Mouse (Mus musculus) megakaryocyte, adult 5-6 weeks (primary cell): ENCODE data around the gene Akr1c14. TPM values are rescaled to one million over a fixed set of nuclear protein-coding genes. Genes with fewer than 3 reads are reported as not detected.
"Not testable (repeated sequence)": the region's sequence is repeated elsewhere in the genome, so short reads cannot be mapped to it uniquely, and the experiment has no call there.

Experiments used
- ATAC-seq: 2 replicates; pipeline ENCODE4 v1.8.0; 2016; ENCODE audit warnings: mild to moderate bottlenecking, inconsistent platforms; ENCODE audit not compliant: poor library complexity, severe bottlenecking
- total RNA-seq, 2 experiments: library from RNA; stranded (forward) in 1 of 2; stranded (reverse) in 1 of 2; fragments of 153-499, 151-499 nt in 1 of 2; fragments of 221-1000, 200-1000 nt in 1 of 2; gene quantifications; 2 replicates each; pipeline versions ENCODE4 v1.2.3 to v1.2.4; 2015 to 2017

The Akr1c14 gene
- total RNA-seq, 2 experiments from 2014 or later, result not detected

DNA sequence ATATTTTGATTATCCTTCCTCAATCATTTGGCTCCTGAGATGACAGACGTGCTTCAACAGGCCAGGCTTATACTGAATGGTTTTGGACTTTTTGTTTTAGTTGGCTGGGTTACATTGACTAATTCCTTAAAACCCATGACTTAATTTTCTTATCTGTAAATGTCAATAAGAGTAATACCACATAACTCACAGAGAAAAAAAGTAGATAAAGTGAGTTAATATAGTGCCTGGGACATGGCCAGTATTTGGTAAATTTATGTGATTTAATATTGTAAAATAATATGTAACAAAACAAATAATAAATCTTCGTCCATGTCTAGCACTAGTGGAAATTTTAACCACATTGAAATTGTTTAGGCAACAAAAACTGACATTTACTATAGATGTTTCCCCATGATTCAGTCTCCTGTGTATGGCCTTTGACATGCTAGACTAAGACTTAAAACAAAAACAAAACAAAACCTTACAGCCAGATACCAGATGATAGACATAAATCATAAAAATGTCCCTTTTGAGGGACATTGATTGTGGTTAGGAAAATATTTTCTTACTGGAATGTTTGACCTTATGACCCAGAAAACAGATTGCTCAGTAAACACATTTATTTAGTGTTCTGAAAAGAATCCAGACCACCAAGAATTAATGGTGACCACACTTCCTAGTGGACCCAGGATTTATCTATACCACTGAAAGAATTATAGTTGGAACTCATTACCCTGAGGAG, 70.5 kb downstream of the Akr1c14 start:
- no peak for ATAC-seq

DNA sequence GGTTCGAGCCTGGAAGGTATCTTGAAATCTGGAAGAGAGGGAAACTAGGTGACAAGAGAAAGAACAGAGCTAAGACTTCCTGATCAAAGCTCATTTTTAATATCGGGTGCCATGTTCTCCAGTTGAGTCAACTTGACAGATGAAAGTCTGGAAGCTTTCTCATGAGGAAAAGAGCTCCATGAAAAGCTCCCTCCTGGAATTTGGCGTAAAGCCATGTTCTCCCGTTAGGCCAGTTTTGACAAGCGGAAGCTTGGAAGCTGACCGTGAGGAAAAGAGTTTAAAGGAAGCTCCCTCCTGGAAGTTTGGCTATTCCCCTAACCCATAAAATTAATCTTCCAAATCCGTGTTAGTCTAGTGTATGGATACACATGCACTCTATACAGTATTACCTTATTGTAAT, 74.3 kb downstream of the Akr1c14 start:
- no peak for ATAC-seq

DNA sequence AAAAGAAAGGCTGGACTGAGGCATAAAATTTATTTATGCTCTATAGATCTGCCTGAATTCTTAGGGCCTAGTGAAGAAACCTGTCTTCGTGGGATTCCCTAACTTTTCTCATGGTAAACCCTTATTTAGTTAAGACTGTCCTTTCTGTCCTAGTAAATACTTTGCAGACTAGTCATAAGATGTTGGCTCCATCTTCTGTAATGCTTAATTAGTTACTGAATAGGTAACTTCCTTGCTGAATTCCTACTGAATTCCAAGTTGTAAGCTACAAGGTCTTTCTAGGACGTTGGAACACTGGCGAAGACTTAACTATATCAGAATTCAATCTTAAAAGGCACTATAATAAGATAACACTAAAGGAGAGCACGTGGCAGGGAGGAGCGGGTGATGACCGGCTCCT, 75.7 kb downstream of the Akr1c14 start:
- ATAC-seq, result not testable (repeated sequence)

DNA sequence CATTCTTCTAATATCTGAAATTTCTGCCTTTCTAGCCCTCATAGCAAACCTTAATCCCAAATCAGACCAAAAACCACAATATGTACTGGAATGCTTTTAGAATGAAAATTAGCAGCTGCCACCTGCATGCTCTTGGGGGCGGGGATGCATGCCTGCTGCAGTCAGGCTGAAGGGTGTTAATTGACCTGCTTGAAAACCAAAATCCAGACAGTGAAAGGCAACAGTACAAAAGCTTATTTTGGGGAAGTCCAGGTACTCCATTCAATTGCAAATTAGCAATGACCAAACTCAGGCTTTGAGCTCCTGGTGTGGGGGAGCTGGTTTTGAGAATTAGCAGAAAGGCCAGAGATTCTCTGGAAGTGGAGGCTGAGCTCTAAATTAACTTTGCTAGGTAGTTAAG, 77.0 kb downstream of the Akr1c14 start:
- ATAC-seq, result not testable (repeated sequence)

DNA sequence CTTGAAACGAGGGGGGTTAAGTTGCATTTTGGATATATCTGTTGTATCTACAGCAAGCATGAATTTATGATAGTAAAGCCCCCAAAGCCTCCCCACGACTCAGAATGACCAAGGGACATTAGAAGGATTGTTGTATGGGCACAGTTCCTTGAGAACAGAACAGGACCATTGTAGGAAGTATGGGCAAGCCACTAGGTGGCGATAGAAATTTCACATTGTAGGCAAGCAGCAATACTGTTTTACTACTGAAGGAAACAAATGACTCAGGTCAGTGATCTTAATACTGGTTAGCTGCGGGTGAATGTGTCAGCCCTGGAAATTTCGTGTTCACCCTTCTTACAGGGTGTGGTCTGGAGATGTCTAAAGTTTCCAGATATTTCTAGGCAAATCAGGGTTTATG, 80.3 kb downstream of the Akr1c14 start:
- peak; percentile 69 for ATAC-seq

DNA sequence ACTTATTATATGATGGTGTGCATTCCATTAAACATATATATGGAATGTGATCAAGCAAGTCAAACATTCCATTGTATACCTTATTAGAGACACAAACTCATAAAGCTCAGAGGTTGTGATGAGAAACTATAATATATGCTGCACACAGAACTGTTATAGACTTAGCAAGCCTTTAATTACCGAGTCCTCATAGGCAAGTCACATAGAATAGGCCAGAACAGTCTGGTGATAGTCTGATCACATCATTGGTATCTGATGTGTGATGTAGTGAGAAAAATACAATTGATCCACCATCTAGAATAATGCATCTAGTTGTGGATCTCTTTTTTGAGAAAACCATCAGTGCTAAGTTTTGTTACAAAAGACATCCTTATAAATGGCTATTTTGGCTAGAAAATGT, 82.5 kb downstream of the Akr1c14 start:
- no peak for ATAC-seq

DNA sequence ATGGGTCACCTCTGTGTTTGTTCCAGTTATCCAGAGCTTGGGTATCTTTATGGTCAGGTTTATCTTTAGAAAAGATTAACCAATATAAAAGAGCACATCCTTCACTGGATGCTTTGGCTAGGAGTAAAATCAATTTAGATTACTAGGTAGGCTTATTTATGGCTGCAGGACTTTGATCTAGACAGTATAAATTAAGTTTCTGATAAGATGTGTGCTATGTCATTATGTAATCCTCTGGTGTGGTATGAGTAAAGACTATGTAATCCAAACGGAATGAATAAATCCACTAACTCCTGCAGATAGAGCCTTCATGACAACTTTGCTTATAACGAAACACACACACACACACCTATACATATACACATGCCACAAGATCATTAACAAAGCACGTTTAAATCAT, 82.9 kb downstream of the Akr1c14 start:
- no peak for ATAC-seq

DNA sequence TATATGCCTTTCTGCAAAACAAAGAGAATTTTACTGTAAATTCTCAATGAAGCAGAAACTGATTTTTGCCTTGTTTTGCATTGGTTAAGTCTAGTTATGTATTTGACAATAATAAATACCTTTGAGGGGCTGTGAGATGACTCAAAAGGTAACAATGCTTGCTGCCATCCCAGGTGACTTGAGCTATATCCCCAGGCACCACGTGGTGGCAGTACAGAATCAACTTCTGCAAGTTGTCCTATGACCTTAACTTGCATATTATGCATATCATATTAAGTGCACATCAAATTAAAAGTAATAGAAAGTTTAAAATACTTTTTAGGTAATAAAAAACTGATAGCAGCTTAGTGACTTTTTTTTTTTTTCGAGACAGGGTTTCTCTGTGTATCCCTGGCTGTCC, 84.3 kb downstream of the Akr1c14 start:
- peak; percentile 66 for ATAC-seq

Other genes with a start within 250 kb of the Akr1c14 start
- gene Calml3, start 244.7 kb upstream of the Akr1c14 start, total RNA-seq (2015), result not detected in 2 replicates
- gene Calml3, start 244.7 kb upstream of the Akr1c14 start, total RNA-seq (2017), result not detected in 2 replicates
- not detected in 2 replicates for gene Calm4, start 211.3 kb upstream of the Akr1c14 start, total RNA-seq (2015)
- gene Calm4, start 211.3 kb upstream of the Akr1c14 start, total RNA-seq (2017), result not detected in 2 replicates
- gene Calm5, start 194.8 kb upstream of the Akr1c14 start, total RNA-seq (2015), result not detected in 2 replicates
- gene Calm5, start 194.8 kb upstream of the Akr1c14 start, total RNA-seq (2017), result not detected in 2 replicates
- 31.1 and 38.0 TPM in 2 replicates for gene Net1, start 130.8 kb upstream of the Akr1c14 start, total RNA-seq (2015)
- 81.2 and 102 TPM in 2 replicates for gene Net1, start 130.8 kb upstream of the Akr1c14 start, total RNA-seq (2017)
- gene Tubal3, start 130.7 kb upstream of the Akr1c14 start, total RNA-seq (2015), result not detected in 2 replicates
- gene Tubal3, start 130.7 kb upstream of the Akr1c14 start, total RNA-seq (2017), result not detected in 2 replicates
- gene Ucn3, start 103.7 kb upstream of the Akr1c14 start, total RNA-seq (2015), result not detected in 2 replicates
- not detected in 2 replicates for gene Ucn3, start 103.7 kb upstream of the Akr1c14 start, total RNA-seq (2017)
- 0.65 and 0.84 TPM in 2 replicates for gene Akr1c18, start 101.6 kb downstream of the Akr1c14 start, total RNA-seq (2015)
- gene Akr1c18, start 101.6 kb downstream of the Akr1c14 start, total RNA-seq (2017), result 0.20 and 1.0 TPM in 2 replicates
- gene Akr1c13, start 142.1 kb downstream of the Akr1c14 start, total RNA-seq (2015), result 28.8 and 30.1 TPM in 2 replicates
- gene Akr1c13, start 142.1 kb downstream of the Akr1c14 start, total RNA-seq (2017), result 31.9 and 34.9 TPM in 2 replicates
- not detected in 2 replicates for gene Akr1c19, start 179.7 kb downstream of the Akr1c14 start, total RNA-seq (2015)
- gene Akr1c19, start 179.7 kb downstream of the Akr1c14 start, total RNA-seq (2017), result not detected in 2 replicates
- gene Akr1c12, start 230.4 kb downstream of the Akr1c14 start, total RNA-seq (2015), result 0.27 TPM in 1 of 2 replicates, not detected in the other
- 0.51 and 0.94 TPM in 2 replicates for gene Akr1c12, start 230.4 kb downstream of the Akr1c14 start, total RNA-seq (2017)